Mouse (Mus musculus) cerebellum, adult 2 months (tissue): Measurements from ENCODE around the gene Krtap5-3.

Source experiments
- CTCF ChIP-seq: fragments of 200-500 bp; IDR thresholded peaks from 2 replicates; pipeline ENCODE4 v1.5.1; 2011; ENCODE audit warnings: low read depth, mild to moderate bottlenecking, control low read depth, low read length, moderate library complexity, borderline replicate concordance; ENCODE audit not compliant: insufficient read depth
- POLR2A ChIP-seq: fragments of 200-500 bp; IDR thresholded peaks from 2 replicates; pipeline ENCODE4 v1.6.1; 2011; ENCODE audit warnings: low read length, control low read depth, borderline replicate concordance; ENCODE audit not compliant: insufficient read depth

- TF ChIP-seq CTCF (no peak), POLR2A (no peak)
Observed at GRCm38 (mm10) chr7:142211559-142211958, 10.4 kb downstream of the Krtap5-3 start, which contains the start of gene Gm7579.
